Comparison of ENCODE assay signal across 11 mouse cellular contexts in genomic region chr2:6827583-6827982, GRCm38 (mm10).
DNase-seq lines count a peak whose midpoint lies in the region; ATAC-seq and TF ChIP-seq lines count a peak whose summit lies in the region.
"Had no signal": no experiment of that assay in that cellular context is flagged by ENCODE, and none has a peak within 500 bp of the region (broad histone marks: within the 10 kb centered on the region; RNA-seq: fewer than 3 reads in every experiment).

No protein-coding gene starts in this region.

- peak; percentile 9 for DNase-seq in kidney, adult 18-20 months
- no peak for DNase-seq in kidney, postnatal 4 days
- peak; percentile 5 to 7 for DNase-seq in heart, postnatal 14 days
- DNase-seq in kidney, postnatal 0 days (ENCODE audit: low spot score), result peak; percentile 51
- no peak for DNase-seq in urinary bladder, postnatal 10 days (ENCODE audit: low spot score)
- DNase-seq in thymus, postnatal 36 days, result no peak
- DNase-seq: spleen, adult 18-20 months; thymus, postnatal 25 days had no signal

- no peaks in the 10 kb centered on the region for H3K36me3 ChIP-seq in kidney, postnatal 0 days (ENCODE audit: insufficient read depth, low read length)
- no peaks in the 10 kb centered on the region for H3K36me3 ChIP-seq in neural tube, embryonic 15.5 days
- H3K36me3 ChIP-seq: G1E had no signal

- no peaks in the 10 kb centered on the region for H3K4me1 ChIP-seq in kidney, postnatal 0 days (replicated peaks; ENCODE audit: insufficient read depth, low read length)
- peaks cover 28% of the 10 kb centered on the region for H3K4me1 ChIP-seq in neural tube, embryonic 15.5 days

- no peak overlapping the region for H3K4me2 ChIP-seq in kidney, postnatal 0 days (ENCODE audit: low read length)
- no peak overlapping the region for H3K4me2 ChIP-seq in neural tube, embryonic 15.5 days

- intact Hi-C loops in heart, postnatal 14 days (cut with DNase I), result no loop called here

- no peaks in the 10 kb centered on the region for H3K9me3 ChIP-seq in kidney, postnatal 0 days (replicated peaks; ENCODE audit: low read length)
- H3K9me3 ChIP-seq in neural tube, embryonic 15.5 days (replicated peaks), result no peaks in the 10 kb centered on the region
- H3K9me3 ChIP-seq: G1E had no signal

- no peak for TF ChIP-seq CTCF in kidney, postnatal 0 days (IDR thresholded peaks at IDR 0.05; ENCODE audit: low read depth)

- no peaks in the 10 kb centered on the region for H3K27me3 ChIP-seq in kidney, postnatal 0 days (ENCODE audit: insufficient read depth, low read length)
- no peaks in the 10 kb centered on the region for H3K27me3 ChIP-seq in neural tube, embryonic 15.5 days (replicated peaks)

- H3K9ac ChIP-seq in kidney, postnatal 0 days (ENCODE audit: low read depth, low read length), result no peak overlapping the region
- H3K9ac ChIP-seq in neural tube, embryonic 15.5 days (replicated peaks), result no peak overlapping the region
- H3K9ac ChIP-seq: liver, embryonic 14.5 days had no signal

- 0 out of 2 replicates have a peak, but pooled peaks have one; percentile 46 for ATAC-seq in kidney, postnatal 0 days (replicated peaks; ENCODE audit: low FRiP score, low read depth)
- no peak for ATAC-seq in neural tube, embryonic 15.5 days (ENCODE audit: low FRiP score)

- no peak overlapping the region for H3K27ac ChIP-seq in kidney, postnatal 0 days
- H3K27ac ChIP-seq in neural tube, embryonic 15.5 days (replicated peaks), result 0 out of 2 replicates have a peak overlapping the region, but pooled peaks have one; percentile 30
- H3K27ac ChIP-seq: liver, embryonic 14.5 days had no signal

- whole genome bisulfite sequencing in kidney, postnatal 0 days, result 16% methylated on average over 2 of the region's 2 CpGs
- 28% methylated on average over 2 of the region's 2 CpGs for WGBS in neural tube, embryonic 15.5 days

- no peak overlapping the region for H3K4me3 ChIP-seq in kidney, postnatal 0 days (replicated peaks; ENCODE audit: low read depth, low read length)
- H3K4me3 ChIP-seq in neural tube, embryonic 15.5 days (replicated peaks), result no peak overlapping the region

Comparison
In these comparisons a context has a peak if more than half of its experiments do, and no peak if none do; other contexts are left out.
1. DNase-seq: peak in kidney, adult 18-20 months (single experiment), heart, postnatal 14 days (2 of 2) and kidney, postnatal 0 days (single experiment); none in kidney, postnatal 4 days (0 of 2), urinary bladder, postnatal 10 days (single experiment) and thymus, postnatal 36 days (0 of 2).